Mouse (Mus musculus) C2C12 (cell line): ENCODE results near the gene Nckap5l.

Source experiments
- CTCF ChIP-seq: IDR thresholded peaks from one replicate; pipeline ENCODE4 v1.5.1; 2011; ENCODE audit not compliant: control insufficient read depth, insufficient read depth, insufficient read length
- MAX ChIP-seq: IDR thresholded peaks from one replicate; pipeline ENCODE4 v1.6.1; 2011; ENCODE audit warnings: mild to moderate bottlenecking, control low read depth

DNA sequence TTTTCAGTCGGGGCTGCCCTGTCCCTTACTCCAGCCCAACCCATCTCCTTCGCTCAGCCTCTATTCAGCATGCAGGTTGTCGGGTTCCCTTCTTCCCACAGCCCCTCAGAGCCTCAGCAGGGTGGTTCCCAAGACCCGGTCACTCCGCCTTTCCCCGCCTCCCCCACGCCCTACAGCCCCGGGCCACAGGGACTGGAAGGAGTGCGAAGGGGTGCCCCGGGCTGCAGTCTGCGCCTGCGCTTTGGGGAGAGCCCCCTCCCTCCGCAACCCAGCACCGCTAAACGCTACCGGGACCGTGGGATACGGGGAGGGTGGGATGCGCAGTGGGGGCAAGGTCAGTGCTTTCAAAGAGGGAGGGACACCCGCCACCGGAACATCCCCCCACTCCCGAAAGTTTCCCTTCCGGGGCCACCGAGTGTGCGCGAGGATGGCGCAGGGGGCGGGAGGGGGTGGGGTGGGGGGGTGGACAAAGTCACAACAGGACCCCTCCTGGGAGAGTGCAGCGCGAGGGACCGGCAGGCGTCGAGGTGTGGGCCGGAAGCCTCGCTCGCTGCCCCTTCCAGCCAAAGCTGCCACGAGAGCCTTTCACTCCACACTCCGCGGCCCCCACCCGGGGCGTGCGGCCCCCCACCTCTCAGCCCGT, 464 bp downstream of the Nckap5l start:
- TF ChIP-seq MAX (no peak), CTCF (no peak)
